Mouse (Mus musculus): ENCODE data around the gene Gm136. TPM values are rescaled to one million over a fixed set of nuclear protein-coding genes. Genes with fewer than 3 reads are reported as not detected.

Gene Gm136
- polyA plus RNA-seq, 1 experiment from 2014 or later: not detected

DNA sequence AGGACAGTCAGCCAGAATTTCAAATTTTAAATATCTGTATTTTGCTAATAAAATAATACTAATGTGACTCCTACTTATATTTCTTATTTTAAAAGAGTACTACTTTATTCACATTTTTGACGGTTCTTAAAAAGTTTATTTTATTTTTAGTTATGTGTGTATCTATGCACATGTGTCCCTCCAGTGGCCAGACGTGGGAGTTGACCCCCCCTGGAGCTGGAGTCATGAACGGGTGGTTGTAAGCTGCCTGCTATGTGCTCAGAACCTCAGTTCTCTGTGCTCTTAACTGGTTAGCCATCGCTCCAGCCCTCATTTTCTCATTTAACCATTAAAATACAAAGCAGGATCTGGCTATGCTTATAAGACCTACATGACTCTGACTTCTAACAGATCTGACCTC, 53.0 kb downstream of the Gm136 start:
- H3K36me3 ChIP-seq: no peaks in the 10 kb centered on the region
- H3K9ac ChIP-seq: no peak overlapping the region
- no peak overlapping the region for H3K27ac ChIP-seq
- H3K9me3 ChIP-seq (replicated peaks): no peaks in the 10 kb centered on the region
- H3K4me1 ChIP-seq: no peaks in the 10 kb centered on the region
- no peaks in the 10 kb centered on the region for H3K27me3 ChIP-seq (replicated peaks)
- no peak overlapping the region for H3K4me2 ChIP-seq
- no peak for ATAC-seq
- H3K4me3 ChIP-seq: no peak overlapping the region
- WGBS (ENCODE audit: insufficient replicate concordance): 64% methylated on average over 4 of the region's 4 CpGs

DNA sequence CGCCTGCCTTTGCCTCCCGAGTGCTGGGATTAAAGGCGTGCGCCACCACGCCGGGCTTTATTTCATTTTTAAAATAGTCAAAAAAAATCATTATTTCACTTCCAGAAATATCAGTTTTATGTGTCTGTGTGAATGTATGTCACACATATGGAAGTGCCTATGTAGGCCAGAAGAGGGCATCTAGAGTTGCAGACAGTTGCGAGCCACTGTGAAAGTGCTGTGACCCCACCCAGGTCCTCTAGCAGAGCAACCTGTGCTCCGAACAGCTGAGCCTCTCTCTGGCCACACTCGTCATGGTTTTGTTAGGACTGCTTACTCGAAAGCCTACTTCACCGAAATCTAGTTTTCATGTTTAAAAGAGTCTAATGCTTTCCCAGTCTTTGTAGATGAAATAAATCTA, 53.8 kb downstream of the Gm136 start:
- 90% methylated on average over 11 of the region's 11 CpGs for WGBS (ENCODE audit: insufficient replicate concordance)
- no peak overlapping the region for H3K9ac ChIP-seq
- H3K9me3 ChIP-seq (replicated peaks): no peaks in the 10 kb centered on the region
- no peak overlapping the region for H3K4me2 ChIP-seq
- H3K27ac ChIP-seq: no peak overlapping the region
- H3K4me1 ChIP-seq: no peaks in the 10 kb centered on the region
- no peaks in the 10 kb centered on the region for H3K27me3 ChIP-seq (replicated peaks)
- no peak overlapping the region for H3K4me3 ChIP-seq
- no peak for ATAC-seq
- H3K36me3 ChIP-seq: no peaks in the 10 kb centered on the region

DNA sequence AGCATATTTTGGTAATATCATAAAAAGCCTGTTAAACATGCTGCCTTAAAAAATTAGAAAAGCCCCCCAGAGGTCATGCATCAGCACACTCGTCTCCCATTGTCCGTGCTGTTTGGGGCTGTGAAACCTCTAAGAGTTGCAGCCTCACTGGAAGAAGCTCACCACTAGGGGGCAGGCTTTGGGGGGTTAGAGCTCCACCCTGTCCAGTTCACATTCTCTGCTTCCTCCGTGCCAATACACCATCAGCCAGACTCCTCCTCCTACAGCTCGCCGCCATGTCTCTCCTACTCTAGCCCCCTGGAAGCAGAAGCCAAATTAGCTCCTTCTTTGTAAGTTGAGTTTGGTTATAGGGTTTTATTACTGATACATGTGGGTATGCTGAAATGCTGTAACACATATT, 54.5 kb downstream of the Gm136 start:
- Histone ChIP-seq H3K9me3 (replicated peaks) (no peaks in the 10 kb centered on the region), H3K27ac (no peak overlapping the region), H3K36me3 (no peaks in the 10 kb centered on the region), H3K9ac (no peak overlapping the region), H3K4me2 (no peak overlapping the region), H3K27me3 (replicated peaks) (no peaks in the 10 kb centered on the region), H3K4me1 (no peaks in the 10 kb centered on the region), H3K4me3 (no peak overlapping the region)
- 56% methylated on average over 5 of the region's 5 CpGs for WGBS (ENCODE audit: insufficient replicate concordance)
- peak; percentile 42; the same call in 1 of the 2 replicates for ATAC-seq

Other genes starting within 250 kb of the Gm136 start
- gene Akirin2, start 205.3 kb downstream of the Gm136 start, polyA plus RNA-seq (2016; fragmentation: Nextera tagmentation; extraction: Ambion mirVana): 48.1 and 48.8 TPM in 2 replicates
- gene Orc3, start 141.3 kb downstream of the Gm136 start, polyA plus RNA-seq (2016; fragmentation: Nextera tagmentation; extraction: Ambion mirVana): 73.0 and 75.2 TPM in 2 replicates
- 50.9 and 51.3 TPM in 2 replicates for gene Rars2, start 141.3 kb downstream of the Gm136 start, polyA plus RNA-seq (2016; fragmentation: Nextera tagmentation; extraction: Ambion mirVana)
- 21.8 and 24.3 TPM in 2 replicates for gene Slc35a1, start 68.8 kb downstream of the Gm136 start, polyA plus RNA-seq (2016; fragmentation: Nextera tagmentation; extraction: Ambion mirVana)
- not detected in 2 replicates for gene Cfap206, start 26.1 kb downstream of the Gm136 start, polyA plus RNA-seq (2016; fragmentation: Nextera tagmentation; extraction: Ambion mirVana)
- gene Smim8, start 22.2 kb upstream of the Gm136 start, polyA plus RNA-seq (2016; fragmentation: Nextera tagmentation; extraction: Ambion mirVana): 30.0 and 30.3 TPM in 2 replicates
- 7.1 and 7.9 TPM in 2 replicates for gene Zfp292, start 126.7 kb upstream of the Gm136 start, polyA plus RNA-seq (2016; fragmentation: Nextera tagmentation; extraction: Ambion mirVana)
- 0.20 TPM in 1 of 2 replicates, not detected in the other for gene Cga, start 137.5 kb upstream of the Gm136 start, polyA plus RNA-seq (2016; fragmentation: Nextera tagmentation; extraction: Ambion mirVana)

Measured in liver, embryonic 12.5 days (tissue).